Mouse (Mus musculus) cortical plate, adult 2 months (tissue): ENCODE measurements around the gene Lcmt1.

ENCODE experiments used
- CTCF ChIP-seq: fragments of 200-500 bp; IDR thresholded peaks from 2 replicates; pipeline ENCODE4 v1.5.1; 2011; ENCODE audit warnings: mild to moderate bottlenecking, control low read depth, low read length; ENCODE audit not compliant: insufficient read depth; ENCODE audit errors: extremely low read depth
- POLR2A ChIP-seq: fragments of 200-500 bp; IDR thresholded peaks from 2 replicates; pipeline ENCODE4 v1.6.1; 2011; ENCODE audit warnings: mild to moderate bottlenecking, low read length, control low read depth; ENCODE audit not compliant: insufficient read depth; ENCODE audit errors: extremely low read depth

DNA sequence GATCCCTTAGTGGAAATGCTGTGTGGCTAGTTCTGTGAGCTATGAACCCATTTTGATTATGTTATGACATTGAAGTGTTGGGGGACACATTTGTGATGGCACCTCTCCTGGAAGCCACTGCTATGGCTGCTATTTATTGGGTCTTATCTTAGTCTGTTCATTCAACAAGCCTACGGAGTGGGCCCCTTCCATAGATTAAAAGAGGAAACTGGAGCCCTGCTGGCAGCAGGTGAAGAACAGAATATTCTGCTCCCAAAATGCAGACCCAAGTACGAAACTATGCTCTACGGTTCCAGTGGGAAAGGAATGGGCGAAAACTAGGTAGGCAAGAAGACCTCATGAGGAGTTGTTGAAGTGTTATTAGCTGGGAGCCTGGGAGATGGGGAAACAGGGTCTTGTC, 88.7 kb downstream of the Lcmt1 start:
- TF ChIP-seq CTCF (no peak), POLR2A (no peak)
